Mouse (Mus musculus) olfactory bulb, adult 2 months (tissue): ENCODE results near the gene Zbtb3.

Source experiments
- CTCF ChIP-seq: fragments of 200-500 bp; IDR thresholded peaks from 2 replicates; pipeline ENCODE4 v1.5.1; 2012; ENCODE audit warnings: low read depth, mild to moderate bottlenecking, low read length, moderate library complexity; ENCODE audit not compliant: insufficient read depth
- POLR2A ChIP-seq: fragments of 200-500 bp; IDR thresholded peaks from 2 replicates; pipeline ENCODE4 v1.6.1; 2012; ENCODE audit warnings: mild to moderate bottlenecking, low read depth, low read length, moderate library complexity; ENCODE audit not compliant: insufficient read depth

DNA sequence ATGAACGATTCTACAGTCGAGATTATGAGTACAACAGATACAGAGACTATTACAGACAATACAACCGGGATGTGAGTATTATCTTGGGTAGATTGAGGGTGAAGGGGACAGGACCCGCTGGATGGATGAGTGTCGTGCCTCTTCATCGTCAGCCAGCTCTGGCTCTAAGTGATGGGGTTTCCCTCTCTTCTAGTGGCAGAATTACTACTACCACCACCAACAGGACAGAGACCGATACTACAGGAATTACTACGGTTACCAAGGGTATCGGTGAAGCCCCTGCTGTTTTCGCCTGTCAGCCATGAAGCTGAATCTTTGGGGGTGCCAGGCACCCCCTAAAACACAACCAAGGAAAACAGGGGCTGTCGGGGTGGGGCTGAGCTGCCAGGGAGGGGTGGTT is 28.9 kb downstream of the Zbtb3 start:
- TF ChIP-seq POLR2A (no peak), CTCF (no peak)
